Mouse (Mus musculus): ENCODE data around the gene Gtf2h1.
A peak's percentile ranks its signal among the peaks of the same experiment; 100 is the strongest.

The Gtf2h1 gene

DNA sequence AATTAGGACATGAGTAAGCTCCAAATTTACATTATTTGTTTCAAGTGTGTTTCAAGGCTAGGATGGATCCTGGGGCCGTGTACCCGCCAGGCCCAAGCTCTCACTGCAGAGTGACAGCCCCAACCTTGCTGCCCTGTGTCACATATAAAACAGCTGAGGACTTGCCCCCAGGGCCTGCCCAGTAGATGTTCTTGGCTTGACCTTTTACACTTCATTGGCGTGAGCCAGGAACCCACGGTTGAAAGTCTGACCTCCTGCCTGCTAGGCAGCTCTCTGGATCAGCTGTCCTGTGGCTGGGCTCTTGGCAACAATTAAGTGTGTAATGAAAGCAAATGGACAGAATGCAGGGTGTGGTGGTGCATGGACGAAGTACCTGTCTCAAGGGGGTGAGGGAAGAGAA is 53.4 kb downstream of the Gtf2h1 start:
- DNase-seq (ENCODE audit: low read depth, low spot score) = peak; percentile 63

DNA sequence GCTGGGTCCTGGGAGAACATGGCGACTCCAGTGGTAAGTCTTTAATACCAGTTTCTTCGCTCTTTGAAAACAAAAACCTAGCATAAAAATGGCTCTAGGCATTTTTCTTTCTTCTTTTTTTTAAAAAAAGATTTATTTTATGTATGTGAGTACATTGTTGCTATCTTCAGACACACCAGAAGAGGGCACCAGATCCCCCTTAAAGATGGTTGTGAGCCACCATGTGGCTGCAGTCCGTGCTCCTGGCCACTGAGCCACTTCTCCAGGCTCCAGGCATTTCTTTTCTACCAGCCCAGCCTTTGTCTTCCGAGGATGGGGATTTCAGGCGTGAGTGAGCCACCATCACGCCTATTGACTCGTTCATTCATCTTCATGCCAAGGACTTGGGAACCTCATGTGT is 55.1 kb downstream of the Gtf2h1 start:
- DNase-seq (ENCODE audit: low read depth, low spot score) = no peak

DNA sequence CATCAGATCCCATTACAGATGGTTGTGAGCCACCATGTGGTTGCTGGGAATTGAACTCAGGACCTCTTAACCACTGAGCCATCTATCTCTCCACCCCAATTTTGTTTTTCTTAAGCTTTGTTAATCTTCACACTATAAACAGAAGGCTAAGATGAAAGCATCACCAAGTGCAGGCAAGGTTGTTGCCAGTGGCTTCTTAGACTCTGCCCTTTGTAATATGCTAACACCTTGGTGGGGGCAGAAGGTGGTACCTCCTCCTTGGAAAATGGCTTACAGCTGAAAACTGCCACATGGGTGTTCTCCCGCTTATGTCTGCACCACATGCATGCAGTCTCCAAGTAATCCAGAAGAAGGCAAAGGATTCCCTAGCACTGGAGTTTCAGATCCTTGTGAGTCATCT is 56.8 kb downstream of the Gtf2h1 start:
- no peak for DNase-seq (ENCODE audit: low read depth, low spot score)

DNA sequence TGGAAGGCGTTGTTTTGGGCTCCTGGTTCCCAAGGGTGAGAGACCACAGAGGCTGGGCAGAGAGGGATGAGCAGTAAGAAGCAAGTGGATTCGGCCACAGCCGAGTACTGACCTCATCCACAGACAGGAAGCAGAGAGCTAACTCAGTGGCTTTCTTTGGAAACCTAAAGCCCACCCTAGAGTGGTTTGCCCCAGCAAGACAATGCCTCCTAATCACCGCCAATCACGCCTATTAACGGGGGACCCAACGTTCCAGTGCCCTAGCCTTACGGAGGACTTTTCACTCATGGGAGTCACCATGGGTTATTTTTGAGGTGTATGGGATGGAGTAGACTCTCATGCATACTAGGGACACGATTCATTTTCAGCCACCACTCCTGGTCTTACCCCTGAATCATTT is 57.5 kb downstream of the Gtf2h1 start:
- DNase-seq (ENCODE audit: low read depth, low spot score) = no peak

DNA sequence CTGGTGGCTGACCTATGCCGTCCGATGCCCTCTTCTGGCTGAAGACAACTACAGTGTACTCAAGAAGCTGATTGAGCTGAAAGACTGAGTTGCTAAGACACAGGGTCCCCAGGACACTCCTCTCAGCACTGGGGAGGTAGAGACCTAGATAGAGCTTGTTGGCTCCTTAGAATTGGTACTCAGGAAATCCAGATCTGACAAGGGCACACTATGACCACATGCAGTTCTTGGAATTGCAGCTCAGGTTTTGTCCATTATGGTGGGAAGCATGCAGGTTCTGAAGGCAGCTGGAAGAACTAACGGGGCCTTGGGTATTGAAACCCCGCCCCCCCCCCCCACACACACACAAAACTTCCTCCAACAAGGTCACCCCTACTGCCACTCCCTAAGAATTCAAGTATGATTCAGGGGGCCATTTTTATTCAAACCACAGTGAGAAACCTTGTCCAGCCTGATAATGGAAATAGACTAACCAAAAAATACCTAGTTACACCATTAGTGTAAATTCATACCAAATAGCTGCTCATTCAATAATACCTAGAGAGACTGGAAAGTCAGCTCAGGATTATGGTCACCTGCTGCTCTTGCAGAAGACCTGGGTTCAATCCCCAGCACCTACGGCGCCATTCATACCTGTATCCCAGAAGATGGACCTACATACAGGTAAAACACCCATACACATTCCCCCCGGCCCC is 60.1 kb downstream of the Gtf2h1 start:
- DNase-seq (ENCODE audit: low read depth, low spot score) = no peak

DNA sequence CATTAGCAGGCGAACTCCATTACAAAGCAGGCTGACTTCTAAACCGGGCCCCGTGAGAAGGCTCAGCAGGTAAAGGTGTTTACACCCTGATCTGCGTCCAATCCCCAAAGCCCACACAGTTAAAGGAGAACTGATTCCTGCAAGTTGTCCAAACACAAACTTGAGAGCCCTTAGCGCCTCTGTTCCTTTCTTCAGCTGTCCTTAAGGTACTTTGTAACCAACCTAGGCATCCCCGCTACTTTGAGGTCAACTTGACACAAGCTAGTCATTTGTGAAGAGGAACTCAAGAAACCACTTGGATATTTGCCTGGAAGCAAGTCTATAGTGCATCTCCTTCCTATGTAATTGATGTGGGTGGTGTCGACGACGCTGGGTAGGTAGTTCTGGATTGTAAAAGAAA is 61.5 kb downstream of the Gtf2h1 start:
- no peak for DNase-seq (ENCODE audit: low read depth, low spot score)

DNA sequence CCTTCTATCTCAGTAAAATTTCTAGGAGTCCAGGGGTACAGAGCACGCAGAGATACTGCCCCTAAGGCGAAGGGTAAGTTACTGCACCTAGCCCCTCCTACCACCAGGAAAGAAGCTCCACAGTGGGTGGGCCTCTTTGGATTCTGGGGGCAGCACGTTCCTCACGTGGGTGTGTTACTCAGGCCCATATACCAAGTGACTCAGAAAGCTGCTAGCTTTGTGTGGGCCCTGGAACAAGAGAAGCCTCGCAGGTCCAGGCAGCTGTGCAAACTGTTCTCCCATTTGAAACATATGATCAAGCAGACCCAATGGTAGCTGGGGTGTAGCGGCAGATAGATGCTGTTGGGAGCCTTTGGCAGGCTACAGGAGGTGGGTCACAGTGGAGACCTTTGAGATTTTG is 63.1 kb downstream of the Gtf2h1 start:
- DNase-seq (ENCODE audit: low read depth, low spot score) = no peak

DNA sequence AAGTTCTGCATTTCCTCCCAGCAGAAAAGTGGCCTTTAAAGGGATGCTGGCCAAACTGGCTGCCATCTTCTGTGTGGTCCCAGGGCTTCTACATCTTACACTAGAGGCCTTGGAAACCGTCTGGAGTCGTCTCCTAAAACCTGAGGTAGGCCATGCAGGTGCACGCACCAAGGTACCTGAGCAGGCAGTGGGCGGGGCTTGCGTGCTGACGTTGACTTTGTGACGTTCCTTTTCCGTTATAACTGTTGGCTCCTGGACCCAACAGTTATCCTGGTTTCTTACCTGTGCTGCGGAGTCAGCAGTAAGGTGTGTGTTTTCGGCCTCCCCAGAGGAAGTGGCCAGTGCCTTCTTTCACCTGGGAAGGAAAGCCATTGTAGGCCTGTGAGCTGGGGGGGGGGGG is 65.1 kb downstream of the Gtf2h1 start, which contains the start of gene Ldhc:
Gene Ldhc, plus strand, starts transcription at position 208 of the 400 bp plus-strand sequence.
- DNase-seq (ENCODE audit: low read depth, low spot score) = no peak

DNA sequence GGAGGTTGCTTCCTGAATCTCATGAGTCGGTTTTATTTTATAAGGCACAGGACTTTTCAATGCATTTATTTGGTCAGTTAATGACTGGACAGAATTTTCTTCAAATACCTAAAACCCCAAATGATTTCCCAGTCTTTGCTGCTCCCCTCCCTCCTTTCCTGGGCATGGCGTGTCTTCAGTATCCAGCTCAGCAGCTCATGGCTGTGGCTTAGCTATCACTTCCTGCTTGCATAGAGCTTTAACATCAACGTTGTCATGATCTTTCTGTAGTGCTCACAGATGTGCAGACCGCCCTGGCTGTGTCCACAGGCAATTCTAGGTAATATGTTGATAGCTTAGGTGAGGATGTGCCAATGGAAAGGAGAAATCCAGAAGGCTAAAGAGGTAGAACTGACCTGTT is 76.1 kb downstream of the Gtf2h1 start:
- no peak for DNase-seq (ENCODE audit: low read depth, low spot score)

Data from skeletal muscle tissue, adult 2 months (tissue).